Mouse (Mus musculus): ENCODE results near the gene Axin1.

GRCm38 (mm10) chr17:26244101-26244841 is 105.8 kb downstream of the Axin1 start, which contains the start of gene Fam234a:
- TF ChIP-seq POLR2A (IDR thresholded peaks at IDR 0.05; ENCODE audit: borderline replicate concordance, insufficient read depth, low read length) (peak; percentile 54; the same call in 1 of the 2 replicates), CTCF (IDR thresholded peaks at IDR 0.05; ENCODE audit: borderline replicate concordance, insufficient read depth, low read depth, low read length) (no peak)

Measured in cerebellum, adult 2 months (tissue).